Mouse (Mus musculus) liver, embryonic 16.5 days (tissue): ENCODE measurements around the gene Map4k2. TPM values are rescaled to one million over a fixed set of nuclear protein-coding genes. Genes with fewer than 3 reads are reported as not detected.

Experiments
- ATAC-seq: fragments of 200-750 bp; cut with Nextera tagmentation; 2 replicates; pipeline ENCODE4 v1.8.0; 2017; ENCODE audit warnings: low read depth, mild to moderate bottlenecking, moderate number of reproducible peaks, moderate library complexity
- H3K27ac ChIP-seq: fragments of 300-500 bp; sonication (generic); 2 replicates; pipeline ENCODE4 v1.5.1; 2014; ENCODE audit warnings: mild to moderate bottlenecking, low read length
- H3K27me3 ChIP-seq: fragments of 300-500 bp; sonication (generic); 2 replicates; pipeline ENCODE4 v1.6.1; 2014; ENCODE audit warnings: low read depth, low read length, mixed read lengths; ENCODE audit not compliant: control insufficient read depth, insufficient read depth
- H3K36me3 ChIP-seq: fragments of 300-500 bp; sonication (generic); 2 replicates; pipeline ENCODE4 v1.6.1; 2014; ENCODE audit warnings: mild to moderate bottlenecking; ENCODE audit not compliant: control insufficient read depth, insufficient read depth
- H3K4me1 ChIP-seq: fragments of 300-500 bp; sonication (generic); 2 replicates; pipeline ENCODE4 v1.6.1; 2014; ENCODE audit warnings: low read depth, low read length, mixed read lengths; ENCODE audit not compliant: control insufficient read depth
- H3K4me2 ChIP-seq: fragments of 300-500 bp; sonication (generic); 2 replicates; pipeline ENCODE4 v1.6.1; 2014; ENCODE audit warnings: low read depth, low read length, mixed read lengths
- H3K4me3 ChIP-seq: fragments of 300-500 bp; sonication (generic); 2 replicates; pipeline ENCODE4 v1.5.1; 2014; ENCODE audit warnings: low read depth, mild to moderate bottlenecking, low read length
- H3K9ac ChIP-seq: fragments of 300-500 bp; sonication (generic); 2 replicates; pipeline ENCODE4 v1.6.1; 2014; ENCODE audit warnings: low read depth, low read length
- H3K9me3 ChIP-seq: fragments of 300-500 bp; sonication (generic); replicated peaks from 2 replicates; pipeline ENCODE4 v1.6.1; 2016; ENCODE audit warnings: low read length; ENCODE audit not compliant: control insufficient read depth
- WGBS: fragments of 180-500 bp; shearing (Covaris S2); extraction: QIAGEN DNeasy Blood & Tissue Kit; methylation state at CpG from one replicate; pipeline ENCODE4 v1.1.7; 2014; ENCODE audit not compliant: insufficient replicate concordance; 5-methylcytosine and 5-hydroxymethylcytosine counted together
- polyA plus RNA-seq: library from polyadenylated mRNA; unstranded; fragments of >200 nt; fragmentation: Nextera tagmentation; extraction: Ambion mirVana; gene quantifications from 2 replicates; pipeline ENCODE4 v1.2.1, GENCODE M21; 2015

Map4k2 gene
- polyA plus RNA-seq, 1 experiment from 2014 or later: 8.6 TPM

- Histone ChIP-seq H3K4me3 (no peak overlapping the region), H3K4me2 (no peak overlapping the region), H3K4me1 (peaks cover 7% of the 10 kb centered on the region), H3K36me3 (no peaks in the 10 kb centered on the region), H3K27ac (0 out of 2 replicates have a peak overlapping the region, but pooled peaks have one; percentile 12), H3K27me3 (peaks cover 36% of the 10 kb centered on the region), H3K9me3 (no peaks in the 10 kb centered on the region), H3K9ac (no peak overlapping the region)
- ATAC-seq: no peak
- 76% methylated on average over 22 of the region's 22 CpGs for WGBS
Observed at GRCm38 (mm10) chr19:6397582-6398249, 56.8 kb downstream of the Map4k2 start.

- peaks cover 7% of the 10 kb centered on the region for H3K4me1 ChIP-seq
- no peaks in the 10 kb centered on the region for H3K9me3 ChIP-seq
- peak overlapping the region; percentile 80 for H3K4me2 ChIP-seq
- H3K4me3 ChIP-seq: peak overlapping the region; percentile 58
- under 1% methylated on average over 39 of the region's 39 CpGs for WGBS
- H3K27ac ChIP-seq: peak overlapping the region; percentile 73
- peaks cover 36% of the 10 kb centered on the region for H3K27me3 ChIP-seq
- peak overlapping the region; percentile 51 for H3K9ac ChIP-seq
- ATAC-seq: peak; percentile 37
- H3K36me3 ChIP-seq: no peaks in the 10 kb centered on the region
Observed at GRCm38 (mm10) chr19:6398447-6399284, 57.7 kb downstream of the Map4k2 start.

- Histone ChIP-seq H3K36me3 (no peaks in the 10 kb centered on the region), H3K27ac (peak within 1 kb of the TSS; percentile 73), H3K4me3 (peak within 1 kb of the TSS; percentile 58), H3K9me3 (no peaks in the 10 kb centered on the region), H3K4me1 (peaks cover 7% of the 10 kb centered on the region), H3K27me3 (peaks cover 36% of the 10 kb centered on the region), H3K9ac (peak within 1 kb of the TSS; percentile 51), H3K4me2 (peak within 1 kb of the TSS; percentile 80)
- WGBS: under 1% methylated on average over 75 of the region's 87 CpGs
- ATAC-seq: peak; percentile 23; the same call in 1 of the 2 replicates
Observed at GRCm38 (mm10) chr19:6399285-6400095, 58.6 kb downstream of the Map4k2 start, which contains the start of gene Rasgrp2. Rasgrp2 (plus strand) TSS chr19:6399340.

- Histone ChIP-seq H3K4me2 (peak overlapping the region; percentile 80), H3K4me1 (peaks cover 7% of the 10 kb centered on the region), H3K9me3 (no peaks in the 10 kb centered on the region), H3K9ac (peak overlapping the region; percentile 51), H3K27ac (peak overlapping the region; percentile 74), H3K4me3 (peak overlapping the region; percentile 58), H3K36me3 (no peaks in the 10 kb centered on the region), H3K27me3 (peaks cover 36% of the 10 kb centered on the region)
- ATAC-seq: no peak
- 2% methylated on average over 29 of the region's 29 CpGs for WGBS
Observed at GRCm38 (mm10) chr19:6400096-6401086, 59.5 kb downstream of the Map4k2 start.

GRCm38 (mm10) chr19:6401131-6401815 lies 60.3 kb downstream of the Map4k2 start:
- 0% methylated on average over 32 of the region's 32 CpGs for WGBS
- Histone ChIP-seq H3K4me3 (peak overlapping the region; percentile 58), H3K27me3 (peaks cover 36% of the 10 kb centered on the region), H3K36me3 (no peaks in the 10 kb centered on the region), H3K9ac (peak overlapping the region; percentile 30; the same call in 1 of the 2 replicates), H3K4me1 (peaks cover 7% of the 10 kb centered on the region), H3K27ac (peak overlapping the region; percentile 74), H3K4me2 (peak overlapping the region; percentile 80), H3K9me3 (no peaks in the 10 kb centered on the region)
- ATAC-seq: peak; percentile 54

GRCm38 (mm10) chr19:6401951-6402350 lies 61.0 kb downstream of the Map4k2 start:
- Histone ChIP-seq H3K4me3 (peak overlapping the region; percentile 58), H3K27me3 (peaks cover 36% of the 10 kb centered on the region), H3K4me1 (peaks cover 7% of the 10 kb centered on the region), H3K27ac (peak overlapping the region; percentile 70; the same call in 1 of the 2 replicates), H3K9me3 (no peaks in the 10 kb centered on the region), H3K9ac (peak overlapping the region; percentile 30; the same call in 1 of the 2 replicates), H3K36me3 (no peaks in the 10 kb centered on the region), H3K4me2 (peak overlapping the region; percentile 80)
- WGBS: under 1% methylated on average over 9 of the region's 9 CpGs
- peak; percentile 32 for ATAC-seq

- H3K36me3 ChIP-seq: no peaks in the 10 kb centered on the region
- H3K9me3 ChIP-seq: no peaks in the 10 kb centered on the region
- H3K27ac ChIP-seq: no peak overlapping the region
- no peak overlapping the region for H3K4me2 ChIP-seq
- peaks cover 7% of the 10 kb centered on the region for H3K4me1 ChIP-seq
- H3K4me3 ChIP-seq: no peak overlapping the region
- ATAC-seq: no peak
- 75% methylated on average over 10 of the region's 10 CpGs for WGBS
- peaks cover 28% of the 10 kb centered on the region for H3K27me3 ChIP-seq
- H3K9ac ChIP-seq: no peak overlapping the region
Observed at GRCm38 (mm10) chr19:6403869-6404268, 62.9 kb downstream of the Map4k2 start.
